Mouse (Mus musculus) forebrain, embryonic 10.5 days (tissue): Measurements from ENCODE around the gene Cep152. TPM values are rescaled to one million over a fixed set of nuclear protein-coding genes. Genes with fewer than 3 reads are reported as not detected.

ENCODE experiments used
- DNase-seq: peaks from one replicate; pipeline ENCODE4 v3.0.0-alpha.2; 2017; ENCODE audit warnings: low spot score; ENCODE audit errors: extremely low spot score
- H3K27ac ChIP-seq: fragments of 300-500 bp; sonication (generic); 2 replicates; pipeline ENCODE4 v1.5.1; 2016; ENCODE audit warnings: mild to moderate bottlenecking
- H3K27me3 ChIP-seq: fragments of 300-500 bp; sonication (generic); 2 replicates; pipeline ENCODE4 v1.6.1; 2016; ENCODE audit warnings: mild to moderate bottlenecking; ENCODE audit not compliant: poor library complexity, severe bottlenecking
- H3K36me3 ChIP-seq: fragments of 300-500 bp; sonication (generic); replicated peaks from 2 replicates; pipeline ENCODE4 v1.6.1; 2016; ENCODE audit warnings: mild to moderate bottlenecking, moderate library complexity
- H3K4me1 ChIP-seq: fragments of 300-500 bp; sonication (generic); 2 replicates; pipeline ENCODE4 v1.6.1; 2016
- H3K4me3 ChIP-seq: fragments of 300-500 bp; sonication (generic); 2 replicates; pipeline ENCODE4 v1.5.1; 2016; ENCODE audit warnings: mild to moderate bottlenecking, moderate library complexity
- H3K9me3 ChIP-seq: fragments of 300-500 bp; sonication (generic); 2 replicates; pipeline ENCODE4 v1.6.1; 2016; ENCODE audit warnings: mild to moderate bottlenecking, moderate library complexity
- WGBS: fragments of 180-500 bp; shearing (Covaris S2); methylation state at CpG from one replicate; pipeline ENCODE4 v1.1.7; 2016; 5-methylcytosine and 5-hydroxymethylcytosine counted together
- polyA plus RNA-seq: library from polyadenylated mRNA; unstranded; fragments of >200 nt; fragmentation: Nextera tagmentation; extraction: Ambion mirVana; gene quantifications from 2 replicates; pipeline ENCODE4 v1.2.1, GENCODE M21; 2016

Cep152 gene
- polyA plus RNA-seq, 1 experiment from 2014 or later, result 12.5 TPM

GRCm38 (mm10) chr2:125659823-125660536, 35.1 kb upstream of the Cep152 start:
- peaks cover 10% of the 10 kb centered on the region for H3K27me3 ChIP-seq
- peaks cover 11% of the 10 kb centered on the region for H3K4me1 ChIP-seq
- WGBS, result 19% methylated on average over 10 of the region's 10 CpGs
- DNase-seq, result peak; percentile 60
- H3K27ac ChIP-seq, result peak overlapping the region; percentile 5; the same call in 1 of the 2 replicates
- no peaks in the 10 kb centered on the region for H3K9me3 ChIP-seq
- H3K36me3 ChIP-seq, result no peaks in the 10 kb centered on the region
- H3K4me3 ChIP-seq, result peak overlapping the region; percentile 35

DNA sequence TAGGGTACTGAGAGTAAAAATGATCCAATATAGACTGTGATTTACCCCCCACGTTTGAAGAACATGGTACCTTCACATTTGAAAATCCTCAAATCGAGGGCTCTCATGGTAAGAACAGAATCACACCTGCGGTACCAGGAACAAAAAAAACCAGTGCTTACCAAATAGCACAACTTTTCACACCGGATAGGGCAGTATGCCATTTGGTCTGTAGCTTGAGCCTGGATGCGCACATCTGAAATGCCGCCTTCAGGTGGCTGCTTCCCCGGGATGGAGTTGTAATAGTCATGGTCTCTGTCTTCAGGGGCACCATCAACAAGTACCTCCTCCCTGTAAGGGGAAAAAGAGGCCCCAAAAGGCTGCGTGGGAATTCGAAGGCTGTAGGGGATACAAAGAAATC, 30.5 kb upstream of the Cep152 start:
- H3K4me3 ChIP-seq, result no peak overlapping the region
- DNase-seq, result no peak
- H3K27ac ChIP-seq, result no peak overlapping the region
- H3K9me3 ChIP-seq, result no peaks in the 10 kb centered on the region
- no peaks in the 10 kb centered on the region for H3K27me3 ChIP-seq
- H3K4me1 ChIP-seq, result peaks cover 8% of the 10 kb centered on the region
- no peaks in the 10 kb centered on the region for H3K36me3 ChIP-seq
- WGBS, result 94% methylated on average over 9 of the region's 9 CpGs

DNA sequence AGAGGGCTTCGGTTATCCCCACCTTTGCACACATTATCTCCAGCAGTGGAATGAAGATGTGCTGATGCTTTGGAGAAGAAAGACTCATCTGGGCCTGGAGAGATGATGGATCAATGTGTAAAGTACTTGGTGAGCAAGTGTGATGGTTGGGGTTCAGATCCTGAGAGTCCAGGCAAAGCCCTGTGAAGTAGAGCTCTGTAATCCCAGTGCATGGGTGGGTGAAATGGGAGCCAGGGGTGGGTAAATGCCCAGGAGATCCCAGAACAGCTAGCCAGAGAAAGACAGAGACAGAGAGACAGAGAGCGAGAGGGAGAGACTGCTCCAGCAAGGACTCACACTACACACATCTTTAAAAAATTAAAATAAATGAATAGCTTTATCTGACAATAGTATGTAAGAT, 28.4 kb upstream of the Cep152 start:
- H3K36me3 ChIP-seq, result no peaks in the 10 kb centered on the region
- no peaks in the 10 kb centered on the region for H3K9me3 ChIP-seq
- DNase-seq, result no peak
- H3K27ac ChIP-seq, result no peak overlapping the region
- H3K27me3 ChIP-seq, result no peaks in the 10 kb centered on the region
- peaks cover 5% of the 10 kb centered on the region; the same call in 1 of the 2 replicates for H3K4me1 ChIP-seq
- H3K4me3 ChIP-seq, result no peak overlapping the region
- WGBS, result 92% methylated on average over 2 of the region's 2 CpGs

DNA sequence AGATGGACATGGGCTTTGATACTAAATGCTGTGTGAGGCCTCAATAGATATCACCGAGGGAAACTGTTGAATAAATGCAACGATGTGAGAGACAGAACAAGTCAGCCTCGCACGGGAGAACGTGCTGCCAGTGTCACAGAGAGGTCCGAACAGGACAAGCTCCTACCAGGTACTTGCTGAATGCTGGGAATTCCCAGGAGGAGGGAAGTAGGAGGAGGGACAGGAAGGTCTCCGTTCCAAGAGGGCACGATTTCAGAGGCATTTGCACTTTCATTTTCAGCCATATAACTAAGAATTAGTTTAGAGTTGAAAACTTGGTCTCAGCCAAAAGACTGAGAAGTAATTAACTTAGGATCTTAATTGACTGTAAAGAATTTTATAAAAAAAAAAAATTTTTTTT, 26.6 kb upstream of the Cep152 start:
- DNase-seq, result no peak
- H3K27ac ChIP-seq, result no peak overlapping the region
- WGBS, result 84% methylated on average over 8 of the region's 8 CpGs
- H3K9me3 ChIP-seq, result no peaks in the 10 kb centered on the region
- H3K4me3 ChIP-seq, result no peak overlapping the region
- no peaks in the 10 kb centered on the region for H3K27me3 ChIP-seq
- peaks cover 5% of the 10 kb centered on the region; the same call in 1 of the 2 replicates for H3K4me1 ChIP-seq
- no peaks in the 10 kb centered on the region for H3K36me3 ChIP-seq

DNA sequence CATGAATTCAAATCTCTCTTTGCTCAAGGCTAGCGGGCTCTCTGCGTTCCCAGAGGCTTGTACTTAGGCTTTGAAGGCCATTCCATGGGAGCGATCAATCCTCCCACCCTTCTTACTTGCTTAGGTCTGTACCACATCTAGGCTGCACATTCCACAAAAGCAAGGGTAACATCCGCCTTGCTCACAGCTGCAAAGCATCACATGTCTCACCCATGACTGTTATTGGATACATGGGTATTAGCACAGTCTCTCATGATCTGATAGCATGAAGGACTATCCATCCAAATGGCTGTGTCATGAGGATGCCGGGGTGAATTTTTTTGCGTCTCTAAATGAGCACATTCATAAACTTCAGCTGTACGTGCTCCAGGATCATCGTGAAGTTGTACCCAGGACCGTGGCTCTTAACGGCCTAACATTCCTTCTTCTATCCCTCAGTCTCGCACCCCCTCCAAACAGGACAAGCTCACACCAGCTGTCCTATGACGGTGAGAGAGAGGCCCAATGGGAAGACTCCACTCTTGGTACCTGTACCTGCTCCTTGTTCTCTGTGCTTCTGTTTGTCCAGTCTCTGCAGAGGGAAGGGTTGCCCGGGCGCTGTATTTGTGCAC, 25.9 kb upstream of the Cep152 start:
- no peaks in the 10 kb centered on the region for H3K36me3 ChIP-seq
- no peak for DNase-seq
- no peak overlapping the region for H3K27ac ChIP-seq

DNA sequence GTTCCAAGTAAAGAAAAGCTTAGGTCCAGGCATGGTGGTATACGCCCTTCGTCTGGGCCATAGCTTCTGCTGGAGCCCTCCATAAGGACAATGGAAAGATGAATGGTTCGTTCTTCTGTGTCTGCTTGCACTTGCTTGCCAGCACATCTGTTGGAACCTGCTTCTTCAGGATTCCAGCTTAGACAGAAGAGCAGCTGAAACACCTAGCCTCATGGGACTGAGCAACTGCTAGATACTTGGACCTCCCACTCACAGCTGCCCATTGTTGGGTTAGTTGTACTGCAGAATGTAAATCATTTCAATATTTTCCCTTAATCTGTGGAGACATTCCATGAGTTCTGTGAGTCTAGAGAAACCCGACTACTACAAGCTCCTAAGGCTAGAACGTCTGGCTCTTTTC, 25.1 kb upstream of the Cep152 start:
- Histone ChIP-seq H3K36me3 (no peaks in the 10 kb centered on the region), H3K4me1 (peaks cover 5% of the 10 kb centered on the region; the same call in 1 of the 2 replicates), H3K9me3 (no peaks in the 10 kb centered on the region), H3K27me3 (no peaks in the 10 kb centered on the region), H3K4me3 (no peak overlapping the region), H3K27ac (no peak overlapping the region)
- WGBS, result 90% methylated on average over 5 of the region's 5 CpGs
- DNase-seq, result no peak

More for the DNA sequence above, 25.9 kb upstream of the Cep152 start:
- WGBS, result 94% methylated on average over 14 of the region's 14 CpGs
- peaks cover 5% of the 10 kb centered on the region; the same call in 1 of the 2 replicates for H3K4me1 ChIP-seq
- H3K27me3 ChIP-seq, result no peaks in the 10 kb centered on the region
- H3K4me3 ChIP-seq, result no peak overlapping the region
- no peaks in the 10 kb centered on the region for H3K9me3 ChIP-seq

GRCm38 (mm10) chr2:125644912-125645311, 20.0 kb upstream of the Cep152 start:
- 89% methylated on average over 6 of the region's 6 CpGs for WGBS
- Histone ChIP-seq H3K9me3 (no peaks in the 10 kb centered on the region), H3K27ac (no peak overlapping the region), H3K4me3 (no peak overlapping the region), H3K27me3 (no peaks in the 10 kb centered on the region), H3K36me3 (no peaks in the 10 kb centered on the region), H3K4me1 (peaks cover 9% of the 10 kb centered on the region)
- no peak for DNase-seq

DNA sequence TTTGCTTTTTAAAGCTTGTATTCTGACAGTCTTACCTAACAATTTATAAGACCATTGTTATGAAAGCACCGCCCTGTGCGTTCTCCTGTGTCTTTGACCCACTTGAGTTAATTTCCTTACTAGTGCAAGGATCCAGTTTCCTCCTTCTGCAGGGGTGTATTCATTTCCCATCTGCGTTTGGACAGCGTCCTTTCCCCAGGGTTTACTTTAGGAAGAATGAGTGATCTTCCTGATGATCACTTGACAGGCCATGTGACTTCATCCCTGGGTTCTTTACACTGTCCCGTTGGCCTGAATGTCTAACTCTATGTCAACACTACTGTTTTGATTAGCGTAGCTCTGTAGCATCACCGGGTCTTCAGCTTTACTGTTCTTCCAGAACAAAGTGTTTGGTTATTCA, 12.4 kb upstream of the Cep152 start:
- H3K9me3 ChIP-seq, result peaks cover 6% of the 10 kb centered on the region
- no peaks in the 10 kb centered on the region for H3K27me3 ChIP-seq
- peaks cover 9% of the 10 kb centered on the region for H3K4me1 ChIP-seq
- no peak overlapping the region for H3K4me3 ChIP-seq
- DNase-seq, result no peak
- no peaks in the 10 kb centered on the region for H3K36me3 ChIP-seq
- 89% methylated on average over 7 of the region's 7 CpGs for WGBS
- no peak overlapping the region for H3K27ac ChIP-seq

DNA sequence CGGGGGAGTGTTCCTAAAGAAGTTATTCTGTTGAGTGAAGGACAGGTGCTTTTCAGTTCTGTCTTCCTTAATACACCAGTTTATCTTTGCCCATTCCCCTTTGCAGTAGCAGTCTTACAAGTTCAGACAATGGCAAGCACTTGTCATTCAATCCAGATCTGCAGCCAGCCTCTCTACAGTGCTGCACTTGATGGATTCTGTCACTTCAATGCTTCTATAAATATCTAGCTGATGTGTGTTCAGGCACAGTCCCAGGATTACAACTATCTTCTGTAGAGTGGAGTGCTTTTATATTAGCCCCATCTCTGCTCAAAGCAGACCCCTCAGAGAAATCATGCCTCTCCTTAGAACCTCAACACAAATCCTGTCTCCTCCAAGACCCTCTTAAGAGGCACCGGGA, 5.1 kb upstream of the Cep152 start:
- Histone ChIP-seq H3K27ac (no peak overlapping the region), H3K36me3 (no peaks in the 10 kb centered on the region), H3K4me3 (no peak overlapping the region), H3K4me1 (peaks cover 9% of the 10 kb centered on the region), H3K27me3 (no peaks in the 10 kb centered on the region), H3K9me3 (no peaks in the 10 kb centered on the region)
- WGBS, result 96% methylated on average over 2 of the region's 2 CpGs
- no peak for DNase-seq

- WGBS, result 89% methylated on average over 6 of the region's 6 CpGs
- Histone ChIP-seq H3K27ac (no peak overlapping the region), H3K27me3 (no peaks in the 10 kb centered on the region), H3K4me1 (peaks cover 20% of the 10 kb centered on the region), H3K9me3 (no peaks in the 10 kb centered on the region), H3K4me3 (no peak overlapping the region), H3K36me3 (no peaks in the 10 kb centered on the region)
- DNase-seq, result no peak
These were observed 3.6 kb upstream of the Cep152 start for GRCm38 (mm10) chr2:125628487-125628886.

DNA sequence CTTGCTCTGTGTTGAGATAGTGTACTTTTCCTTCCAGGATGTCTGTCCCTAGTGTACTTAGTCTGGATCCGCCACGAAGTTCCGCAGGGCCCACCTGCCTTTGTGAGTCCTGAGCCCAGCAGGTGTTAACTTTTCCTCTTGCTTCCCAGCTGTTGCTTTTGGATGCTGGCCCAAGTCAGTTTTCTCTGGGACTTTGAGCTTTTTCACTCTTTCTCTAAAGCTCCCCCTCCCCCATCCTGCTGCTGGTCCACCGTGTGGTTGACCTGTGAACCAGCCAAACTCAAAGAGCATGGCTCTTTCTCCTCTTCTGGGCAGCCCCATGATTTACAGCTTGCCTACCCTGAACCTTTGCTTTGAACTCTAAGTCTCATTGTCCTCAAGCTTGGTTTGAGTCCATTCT, 1.6 kb upstream of the Cep152 start:
- H3K36me3 ChIP-seq, result peaks cover 6% of the 10 kb centered on the region; the same call in 1 of the 2 replicates
- no peaks in the 10 kb centered on the region for H3K27me3 ChIP-seq
- no peak overlapping the region for H3K27ac ChIP-seq
- WGBS, result 85% methylated on average over 4 of the region's 4 CpGs
- H3K4me1 ChIP-seq, result peaks cover 38% of the 10 kb centered on the region
- H3K9me3 ChIP-seq, result no peaks in the 10 kb centered on the region
- no peak for DNase-seq
- H3K4me3 ChIP-seq, result no peak overlapping the region

DNA sequence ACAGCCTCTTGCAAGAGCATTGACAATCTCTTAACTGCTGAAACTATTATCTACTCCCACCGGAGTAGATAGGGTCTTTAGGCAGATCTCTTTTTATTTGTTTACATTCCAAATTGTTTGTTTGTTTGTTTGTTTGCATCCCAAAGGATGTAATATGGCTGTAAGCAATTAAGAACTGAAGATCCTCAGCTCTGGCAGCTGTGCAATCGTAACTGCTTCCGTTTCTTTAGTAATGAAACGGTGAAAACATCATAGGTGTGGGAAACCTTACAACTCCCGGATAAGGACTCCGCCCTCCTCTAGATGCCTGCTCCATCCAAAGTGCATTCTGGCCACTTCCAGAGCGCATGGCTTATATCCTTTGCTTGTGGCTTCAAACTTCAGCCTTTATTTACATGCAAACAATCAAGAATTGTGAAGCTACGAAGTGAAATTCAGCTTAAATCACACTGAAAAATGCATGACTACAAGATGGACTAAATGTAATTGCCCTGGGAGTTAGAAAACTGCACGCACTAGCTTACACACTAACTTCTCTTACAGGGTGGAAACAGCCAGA, 707 bp downstream of the Cep152 start:
- Histone ChIP-seq H3K27ac (peak overlapping the region; percentile 93), H3K9me3 (no peaks in the 10 kb centered on the region), H3K27me3 (no peaks in the 10 kb centered on the region), H3K36me3 (peaks cover 20% of the 10 kb centered on the region), H3K4me3 (peak overlapping the region; percentile 92), H3K4me1 (peaks cover 58% of the 10 kb centered on the region)
- WGBS, result 19% methylated on average over 9 of the region's 9 CpGs
- no peak for DNase-seq

DNA sequence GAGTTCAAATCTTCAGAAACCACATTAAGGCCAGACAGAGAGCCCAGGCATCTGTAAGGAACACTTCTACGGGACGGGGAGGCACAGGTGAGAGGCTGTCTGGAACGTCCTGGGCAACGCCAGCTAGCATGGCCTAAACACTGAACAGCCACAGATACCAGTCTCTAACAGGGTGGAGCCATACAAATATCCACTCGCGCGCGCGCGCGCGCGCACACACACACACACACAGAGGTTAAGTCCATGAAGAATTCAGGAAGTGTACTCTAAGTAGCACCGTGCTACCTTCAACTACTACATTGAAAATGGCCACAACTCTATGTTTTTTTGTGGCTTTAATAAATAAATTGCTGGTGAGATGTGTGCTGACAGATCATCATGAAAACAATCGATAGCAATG, 1.7 kb downstream of the Cep152 start:
- H3K9me3 ChIP-seq, result no peaks in the 10 kb centered on the region
- peaks cover 58% of the 10 kb centered on the region for H3K4me1 ChIP-seq
- peak overlapping the region; percentile 92 for H3K4me3 ChIP-seq
- no peak overlapping the region for H3K27ac ChIP-seq
- H3K27me3 ChIP-seq, result no peaks in the 10 kb centered on the region
- DNase-seq, result no peak
- H3K36me3 ChIP-seq, result peaks cover 30% of the 10 kb centered on the region
- 95% methylated on average over 15 of the region's 15 CpGs for WGBS
